In the genomic region with DNA sequence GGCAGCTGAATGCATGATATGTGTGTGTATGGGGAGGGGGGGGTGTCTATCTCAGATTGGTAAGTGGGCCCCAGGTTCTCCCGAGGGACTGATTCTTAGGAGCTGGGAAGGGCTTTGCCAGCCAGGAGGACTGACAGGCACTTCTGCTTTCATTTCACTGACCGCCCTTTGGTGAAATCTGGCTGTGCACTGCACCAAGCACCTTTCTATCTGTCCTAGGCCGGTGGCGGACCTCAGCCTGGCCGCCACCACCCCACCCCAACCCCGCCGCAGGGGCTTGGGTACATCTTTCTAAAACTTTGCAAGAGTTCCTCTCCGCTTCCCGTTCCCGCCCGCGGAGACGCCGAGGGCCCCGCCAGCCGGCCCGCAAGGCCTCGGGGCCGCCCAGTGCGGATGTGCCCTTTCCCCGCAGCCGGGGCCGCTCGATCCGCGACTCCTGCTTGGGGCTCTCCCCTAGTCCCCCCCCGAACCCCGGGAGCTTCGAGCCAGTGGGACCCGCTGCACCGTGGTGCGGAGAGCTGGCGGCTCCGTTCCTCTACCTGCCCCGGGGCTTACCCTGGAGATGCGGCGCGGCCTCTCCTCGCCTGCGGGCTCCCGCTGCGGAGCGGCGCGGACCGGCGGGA, we compare ENCODE assay signal across 8 mouse cellular contexts. TPM values are rescaled to one million over a fixed set of nuclear protein-coding genes. Genes with fewer than 3 reads are reported as not detected.
A peak's percentile ranks its signal among the peaks of the same experiment; 100 is the strongest.
DNase-seq lines count a peak whose midpoint lies in the region; ATAC-seq and TF ChIP-seq lines count a peak whose summit lies in the region.

No protein-coding gene starts in this region.

- DNase-seq in adipocyte (ENCODE audit: low spot score), result peak; percentile 68
- DNase-seq in embryo, embryonic 9.5 days (ENCODE audit: extremely low spot score), result peak; percentile 72
- DNase-seq in heart, embryonic 10.5 days (ENCODE audit: low spot score), result no peak
- peak; percentile 56 for DNase-seq in kidney, adult 9 months
- DNase-seq in thymus, postnatal 36 days, result peak; percentile 63 to 70

- ATAC-seq in lung, embryonic 15.5 days (ENCODE audit: borderline replicate concordance, extremely low read depth, low FRiP score, low TSS enrichment), result peak; percentile 74

- peak overlapping the region; percentile 94 for H3ac ChIP-seq in C2C12 (ENCODE audit: control insufficient read depth, insufficient read length, low read depth)

- peaks cover 64% of the 10 kb centered on the region for H3K79me2 ChIP-seq in C2C12 (ENCODE audit: control insufficient read depth, insufficient read depth)

- H3K36me3 ChIP-seq in C2C12 (ENCODE audit: control insufficient read depth, insufficient read depth), result peaks cover 4% of the 10 kb centered on the region
- no peaks in the 10 kb centered on the region for H3K36me3 ChIP-seq in heart, embryonic 10.5 days
- H3K36me3 ChIP-seq in lung, embryonic 15.5 days, result no peaks in the 10 kb centered on the region

- peaks cover 68% of the 10 kb centered on the region for H3K4me1 ChIP-seq in heart, embryonic 10.5 days
- peaks cover 36% of the 10 kb centered on the region for H3K4me1 ChIP-seq in lung, embryonic 15.5 days
- H3K4me1 ChIP-seq in olfactory bulb, adult 2 months (ENCODE audit: control insufficient read depth, insufficient read depth, low read length), result peaks cover 4% of the 10 kb centered on the region; the same call in 1 of the 2 replicates

- peak overlapping the region; percentile 100 for H3K27ac ChIP-seq in heart, embryonic 10.5 days
- H3K27ac ChIP-seq in lung, embryonic 15.5 days, result peak overlapping the region; percentile 97
- H3K27ac ChIP-seq in olfactory bulb, adult 2 months (ENCODE audit: insufficient read depth, low read depth, low read length), result no peak overlapping the region

- H3K9me3 ChIP-seq in heart, embryonic 10.5 days, result no peaks in the 10 kb centered on the region
- no peaks in the 10 kb centered on the region for H3K9me3 ChIP-seq in lung, embryonic 15.5 days

- H3K79me3 ChIP-seq in C2C12 (ENCODE audit: low read depth), result peaks cover 49% of the 10 kb centered on the region

- H3K9ac ChIP-seq in lung, embryonic 15.5 days, result peak overlapping the region; percentile 93

- TF ChIP-seq POLR2A in olfactory bulb, adult 2 months (IDR thresholded peaks at IDR 0.05; ENCODE audit: insufficient read depth, low read depth, low read length), result 0 out of 2 replicates have a peak, but pooled peaks have one; percentile 3

- TF ChIP-seq CTCF in C2C12 (IDR thresholded peaks at IDR 0.05; ENCODE audit: control insufficient read depth, insufficient read depth, insufficient read length), result no peak
- TF ChIP-seq CTCF in olfactory bulb, adult 2 months (IDR thresholded peaks at IDR 0.05; ENCODE audit: insufficient read depth, low read depth, low read length), result no peak

- WGBS in heart, embryonic 10.5 days, result under 1% methylated on average over 46 of the region's 47 CpGs
- under 1% methylated on average over 45 of the region's 47 CpGs for whole genome bisulfite sequencing in lung, embryonic 15.5 days
- WGBS in olfactory bulb, adult 2 months, result 2% methylated on average over 47 of the region's 47 CpGs

- H3K4me2 ChIP-seq in lung, embryonic 15.5 days, result peak overlapping the region; percentile 89

- H3K4me3 ChIP-seq in C2C12 (ENCODE audit: insufficient read depth, poor library complexity, severe bottlenecking), result peak overlapping the region; percentile 70
- H3K4me3 ChIP-seq in heart, embryonic 10.5 days, result peak overlapping the region; percentile 99
- H3K4me3 ChIP-seq in lung, embryonic 15.5 days, result peak overlapping the region; percentile 87
- H3K4me3 ChIP-seq in olfactory bulb, adult 2 months (ENCODE audit: insufficient read depth, low read depth, low read length), result peak overlapping the region; percentile 88

- no peaks in the 10 kb centered on the region for H3K27me3 ChIP-seq in C2C12 (ENCODE audit: control insufficient read depth, insufficient read depth, insufficient read length)
- H3K27me3 ChIP-seq in heart, embryonic 10.5 days (ENCODE audit: insufficient read depth, poor library complexity, severe bottlenecking), result no peaks in the 10 kb centered on the region
- H3K27me3 ChIP-seq in lung, embryonic 15.5 days, result no peaks in the 10 kb centered on the region

TF ChIP-seq in C2C12, 6 proteins besides CTCF, POLR2A, EP300 and RAD21:
- TF ChIP-seq MYOD1 (IDR thresholded peaks at IDR 0.05; ENCODE audit: control insufficient read depth, insufficient read length, low read depth) (no peak), USF1 (IDR thresholded peaks at IDR 0.05; ENCODE audit: low read depth) (no peak), MAX (IDR thresholded peaks at IDR 0.05) (no peak), FOSL1 (IDR thresholded peaks at IDR 0.05; ENCODE audit: insufficient read depth, low read length, poor library complexity, severe bottlenecking) (no peak), CEBPB (IDR thresholded peaks at IDR 0.05; ENCODE audit: low read depth) (no peak), MYOG (IDR thresholded peaks at IDR 0.05; ENCODE audit: control insufficient read depth, extremely low read depth, insufficient read length) (no peak)
TF ChIP-seq in C2C12: peak in this region for 0.

RNA-seq across cellular contexts. Expression of gene Nfkb1, which starts 0.7 kb away (rescaled TPM):
- polyA plus RNA-seq in C2C12 (2012; fragmentation: generic; extraction: Trizol), result 45.0 TPM
- 13.2 and 16.0 TPM in 2 replicates for polyA plus RNA-seq in heart, embryonic 10.5 days (2016; fragmentation: Nextera tagmentation; extraction: Ambion mirVana)
- polyA plus RNA-seq in lung, embryonic 15.5 days (2015; fragmentation: Nextera tagmentation; extraction: Ambion mirVana), result 28.2 and 30.7 TPM in 2 replicates
- polyA plus RNA-seq in olfactory bulb, adult 2 months (2012; ENCODE audit: insufficient read depth, insufficient read length, low replicate concordance, missing spikeins), result not detected in 2 replicates
